Mouse (Mus musculus): ENCODE data around the gene Tfip11.

DNA sequence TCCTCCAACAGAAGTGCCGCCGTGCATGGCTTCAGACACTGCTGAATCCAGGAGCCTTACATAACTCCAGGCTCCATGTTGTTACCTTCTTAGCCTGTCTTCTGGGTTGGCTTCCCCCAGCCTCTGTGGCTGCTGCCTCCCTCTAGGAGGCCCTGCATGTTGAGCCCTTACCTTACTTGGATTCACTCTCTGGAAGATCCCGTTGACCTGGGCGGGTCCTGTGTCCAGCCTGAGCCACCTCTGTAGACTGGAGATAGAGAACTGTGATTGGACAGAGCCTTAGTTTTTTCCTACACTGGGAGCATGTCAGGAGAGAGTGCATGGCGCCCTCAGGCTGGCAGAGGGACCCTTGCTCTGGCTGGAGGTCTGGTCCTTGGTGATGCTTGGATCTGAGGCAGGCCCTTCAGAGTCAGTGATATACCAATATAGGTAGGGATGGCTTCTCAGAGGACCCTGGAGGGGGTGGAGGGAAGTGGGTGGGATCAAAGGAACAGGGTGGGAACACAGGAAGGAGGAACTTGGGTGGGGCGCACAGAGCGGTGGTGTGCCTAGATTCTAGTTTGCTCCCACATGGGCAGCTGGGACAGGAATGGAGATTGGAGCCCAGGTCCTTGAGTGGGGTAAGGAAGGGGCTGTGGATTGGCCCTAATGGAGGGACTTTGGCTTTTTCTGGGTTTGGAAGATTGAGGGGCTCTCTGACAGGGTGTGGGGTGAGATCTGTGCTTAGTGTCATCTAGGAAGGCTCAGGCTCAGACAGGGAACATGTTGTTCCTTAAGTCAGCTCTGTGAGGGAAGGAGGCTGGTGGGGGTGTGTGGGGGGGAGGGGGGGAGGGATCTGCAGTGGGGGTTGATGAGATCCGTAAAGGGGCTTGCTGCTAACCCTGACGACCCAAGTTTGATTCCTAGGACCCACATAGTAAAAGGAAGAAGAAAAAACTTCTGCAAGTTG, 37.7 kb upstream of the Tfip11 start:
- TF ChIP-seq TCF12 (IDR thresholded peaks at IDR 0.05; ENCODE audit: low read depth, low read length) (no peak), POLR2AphosphoS5 (IDR thresholded peaks at IDR 0.05; ENCODE audit: borderline replicate concordance, low read depth, low read length) (no peak), ZNF384 (IDR thresholded peaks at IDR 0.05; ENCODE audit: low read depth, low read length) (no peak), JUND (IDR thresholded peaks at IDR 0.05; ENCODE audit: low read depth, low read length) (no peak), MEF2A (IDR thresholded peaks at IDR 0.05; ENCODE audit: extremely low read depth, insufficient replicate concordance, low read depth, low read length, poor library complexity, severe bottlenecking) (no peak), CTCF (IDR thresholded peaks at IDR 0.05 in 2 of 3, conservative IDR thresholded peaks at IDR 0.05 in 1 of 3; ENCODE audit: control insufficient read depth in 1 of 3, insufficient read depth in 1 of 3, low read depth in 2 of 3, low read length in 3 of 3, poor library complexity in 1 of 3, severe bottlenecking in 1 of 3) (no peak), BHLHE40 (IDR thresholded peaks at IDR 0.05; ENCODE audit: borderline replicate concordance, low read depth, low read length) (no peak), SIN3A (IDR thresholded peaks at IDR 0.05; ENCODE audit: low read length) (no peak), EP300 (IDR thresholded peaks at IDR 0.05; ENCODE audit: low read depth in 1 of 2, low read length in 2 of 2) (no peak), ZKSCAN1 (IDR thresholded peaks at IDR 0.05; ENCODE audit: low read depth, low read length) (no peak)
